Mouse (Mus musculus) cerebellum, adult 9-11 months (tissue): Measurements from ENCODE around the gene Apoa4.
A peak's percentile ranks its signal among the peaks of the same experiment; 100 is the strongest.

Source experiments
- DNase-seq: peaks from one replicate; pipeline ENCODE4 v3.0.0; 2022

The Apoa4 gene

DNA sequence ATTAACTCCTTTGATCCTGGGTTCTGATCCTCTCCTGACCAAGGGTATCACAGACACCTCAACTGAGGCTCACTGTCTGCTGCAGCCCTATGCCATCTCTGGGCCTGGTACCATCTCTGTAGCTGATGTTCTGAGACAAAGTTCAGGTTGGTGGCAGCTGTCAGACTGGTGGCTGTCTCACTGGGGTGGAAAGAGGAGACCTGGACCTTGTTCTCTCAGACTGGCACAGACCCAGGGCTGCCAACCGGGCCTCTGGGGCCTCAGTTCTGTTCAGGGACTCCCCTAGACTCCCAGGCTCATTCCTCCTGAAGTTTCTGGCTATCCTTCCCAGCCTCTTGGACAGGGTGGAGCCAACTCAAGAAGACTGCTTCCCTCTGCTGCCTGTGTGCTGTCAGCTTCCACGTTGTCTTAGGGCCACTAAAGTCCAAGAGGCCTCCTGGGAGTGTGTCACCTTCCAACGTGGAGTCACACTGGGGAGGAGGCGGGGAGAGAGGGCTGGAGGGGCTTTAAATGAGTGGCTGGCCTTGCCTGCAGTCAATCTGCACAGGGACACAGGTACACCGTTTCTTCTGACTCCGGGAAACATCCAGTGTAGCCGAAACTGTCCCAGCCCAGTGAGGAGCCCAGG is at the start of gene Apoa4:
Gene Apoa4 (plus strand): TSS at position 171 of the 628 bp plus-strand sequence.
- DNase-seq = no peak

DNA sequence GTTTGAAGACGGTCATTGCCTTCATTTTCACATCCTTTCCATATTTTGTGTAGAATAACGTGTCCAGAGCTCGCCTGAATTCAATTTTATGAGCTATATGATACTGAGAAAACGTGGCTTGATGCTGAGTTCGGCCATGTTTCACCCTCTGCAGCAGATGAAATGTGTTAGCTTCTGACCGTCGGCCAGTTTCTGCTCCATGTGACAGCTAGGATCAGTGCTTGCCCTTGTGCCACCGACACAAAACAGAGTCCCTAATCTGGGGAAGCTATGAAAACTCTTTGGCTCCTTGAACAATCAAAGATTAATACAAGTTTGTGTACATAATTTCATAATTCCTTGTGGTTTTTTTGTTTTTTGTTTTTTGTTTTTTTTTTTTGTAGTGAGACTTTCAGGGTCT is 49.3 kb upstream of the Apoa4 start:
- DNase-seq = no peak

DNA sequence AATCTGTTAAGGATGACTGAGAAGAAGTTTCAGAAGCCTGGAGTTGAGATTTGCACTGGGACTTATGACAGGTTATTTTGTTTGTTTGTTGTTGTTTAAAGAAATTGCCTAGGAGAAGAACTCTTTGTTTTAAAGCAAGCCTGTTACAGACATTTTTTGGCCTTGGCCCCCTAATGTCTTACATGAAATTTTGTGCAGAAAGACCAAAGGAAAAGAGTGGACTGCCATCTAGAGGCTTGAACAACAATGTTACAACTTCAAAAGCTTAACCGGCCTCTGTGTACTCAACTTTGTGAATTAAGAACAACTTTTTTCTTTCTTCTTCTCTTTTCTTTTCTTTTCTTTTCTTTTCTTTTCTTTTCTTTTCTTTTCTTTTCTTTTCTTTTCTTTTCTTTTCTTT is 48.9 kb upstream of the Apoa4 start:
- DNase-seq = no peak

DNA sequence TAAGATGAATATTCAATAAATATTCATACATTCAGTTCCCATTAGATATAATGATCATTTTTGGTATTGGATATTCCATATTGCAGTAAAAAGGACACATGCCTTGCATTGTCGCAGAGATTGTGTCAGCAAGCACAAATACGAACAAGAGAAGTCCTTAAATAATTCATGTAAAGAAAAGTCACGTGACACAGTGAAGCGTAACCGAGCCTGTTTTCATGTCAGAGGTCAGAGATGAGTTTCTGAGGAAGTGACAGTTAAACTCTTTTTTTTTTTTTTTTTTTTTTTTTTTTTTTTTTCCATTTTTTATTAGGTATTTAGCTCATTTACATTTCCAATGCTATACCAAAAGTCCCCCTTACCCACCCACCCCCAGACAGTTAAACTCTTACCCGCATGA is 47.9 kb upstream of the Apoa4 start:
- no peak for DNase-seq

DNA sequence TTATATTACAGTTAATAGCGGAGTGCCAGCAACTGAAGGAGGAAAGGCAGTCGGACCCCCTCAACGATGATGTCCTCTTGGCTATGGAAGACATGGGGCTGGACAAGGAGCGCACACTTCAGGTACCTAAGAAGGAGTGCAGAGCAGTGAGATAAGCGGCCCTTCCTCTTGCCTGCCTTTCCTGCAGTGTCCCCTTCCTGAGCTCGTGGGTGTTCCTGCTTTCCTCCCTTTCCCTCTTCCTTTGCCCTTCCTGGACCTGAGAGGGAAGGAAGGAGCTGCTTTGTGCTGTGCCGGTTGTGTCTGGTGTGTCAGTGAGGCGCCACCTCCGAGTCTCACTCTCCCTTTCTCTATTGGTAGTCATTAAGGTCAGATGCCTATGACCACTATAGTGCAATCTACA is 45.7 kb upstream of the Apoa4 start:
- DNase-seq = no peak

DNA sequence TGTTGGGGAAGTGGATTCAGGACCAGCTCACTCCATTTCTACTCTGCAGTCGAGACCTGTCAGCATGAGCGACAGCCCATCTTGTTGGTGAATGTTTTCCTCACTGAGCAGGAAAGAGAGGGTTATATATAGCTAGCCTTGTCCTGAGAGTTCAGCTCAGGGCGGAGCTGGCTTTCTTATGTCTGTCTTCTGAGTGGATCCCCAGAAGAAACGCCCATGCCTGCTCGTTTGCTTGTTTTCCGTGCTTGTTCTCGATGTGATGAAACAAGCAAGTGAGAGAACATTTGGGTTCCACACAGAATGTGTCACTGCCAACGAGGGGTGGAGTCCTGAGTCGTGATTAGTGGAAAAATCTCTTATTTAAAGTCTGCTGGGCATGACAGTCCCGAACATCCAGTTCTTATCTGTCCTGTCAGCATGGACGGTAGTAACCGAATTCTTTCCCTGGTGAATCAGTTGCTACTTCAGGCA is 43.8 kb upstream of the Apoa4 start:
- no peak for DNase-seq

DNA sequence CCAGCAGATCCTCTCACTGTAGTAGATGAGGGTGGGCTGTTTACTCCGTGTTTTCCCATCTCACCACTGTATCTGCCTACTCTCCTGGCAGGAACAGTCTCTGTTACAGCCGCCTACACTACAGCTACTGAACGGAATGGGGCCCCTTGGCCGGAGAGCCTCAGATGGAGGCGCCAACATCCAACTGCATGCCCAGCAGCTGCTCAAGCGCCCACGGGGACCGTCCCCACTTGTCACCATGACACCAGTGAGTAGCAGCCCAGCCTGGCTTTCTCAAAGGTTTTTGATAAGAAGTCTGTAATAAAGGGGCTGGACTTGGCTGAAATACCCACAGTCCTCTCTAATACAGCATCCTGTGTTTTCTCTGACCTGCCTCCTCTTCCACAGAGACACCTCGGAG is 42.0 kb upstream of the Apoa4 start:
- DNase-seq = no peak

DNA sequence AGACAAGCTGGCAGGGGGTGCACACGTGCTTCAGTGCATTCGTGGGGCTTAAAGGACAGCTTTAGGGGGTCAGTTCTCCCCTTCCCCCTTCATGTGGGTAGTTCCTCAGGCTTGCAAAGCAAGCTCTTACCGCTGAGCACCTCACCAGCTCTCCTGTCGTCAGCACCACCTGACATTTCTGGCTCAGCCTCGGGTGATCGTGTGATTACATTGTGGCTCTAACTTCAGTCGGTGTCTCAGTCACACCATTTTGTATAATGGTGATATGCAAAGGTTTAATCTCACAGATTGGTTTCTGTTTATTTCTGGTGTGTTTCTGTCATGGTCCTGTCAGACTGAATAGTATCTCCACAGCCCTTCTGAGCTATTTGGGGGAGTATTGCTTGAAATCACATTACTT is 41.6 kb upstream of the Apoa4 start:
- no peak for DNase-seq

DNA sequence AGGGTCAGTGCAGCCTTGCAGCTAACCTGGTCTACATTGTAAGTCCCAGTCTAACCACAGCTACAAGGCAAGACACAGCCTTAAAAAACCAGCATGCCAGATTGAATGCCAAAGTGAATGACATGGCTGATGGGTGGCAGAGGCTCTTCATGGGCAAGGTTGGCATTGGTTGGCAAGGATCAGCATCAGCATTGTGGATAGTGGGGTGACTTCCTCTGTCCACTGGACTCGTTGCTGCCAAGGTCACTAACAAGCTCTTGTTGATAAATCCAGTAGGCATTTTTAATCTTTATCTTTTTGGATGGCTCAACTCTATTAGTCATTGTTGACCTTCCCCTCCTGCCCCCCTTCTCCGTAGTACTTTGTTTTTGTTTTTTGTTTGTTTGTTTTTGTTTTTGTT is 40.9 kb upstream of the Apoa4 start:
- no peak for DNase-seq

DNA sequence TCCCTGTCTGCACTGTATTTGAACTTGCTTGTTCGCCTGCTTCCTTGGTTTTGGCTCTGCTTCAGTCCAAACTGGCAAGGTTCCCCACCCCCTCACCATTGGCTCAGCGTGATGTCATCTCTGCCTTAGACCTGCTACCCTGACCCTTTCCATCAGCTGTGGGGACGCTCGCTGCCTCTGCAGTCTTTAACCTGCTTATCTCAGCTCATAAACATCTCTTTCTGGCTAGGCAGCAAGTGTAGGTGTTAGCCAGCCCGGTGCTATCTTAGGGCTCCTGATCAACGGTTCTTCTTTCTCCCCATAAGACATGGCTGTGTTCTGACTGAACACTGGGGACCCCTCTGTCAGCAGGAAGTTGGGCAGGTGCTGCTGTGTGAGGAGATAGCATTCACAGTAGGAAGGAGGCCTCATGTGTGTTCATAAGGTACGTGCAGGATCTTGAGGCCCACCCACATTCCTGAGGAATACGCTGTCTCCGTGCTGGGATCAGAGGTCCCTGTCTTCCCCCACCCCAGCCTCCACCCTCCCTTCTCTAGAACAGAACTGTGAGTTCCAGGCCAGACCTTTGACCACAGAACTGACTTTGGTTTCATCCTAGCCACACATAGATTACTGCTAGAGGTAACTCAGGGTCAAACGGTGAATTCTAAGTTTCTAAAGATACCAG is 33.5 kb upstream of the Apoa4 start:
- DNase-seq = no peak

DNA sequence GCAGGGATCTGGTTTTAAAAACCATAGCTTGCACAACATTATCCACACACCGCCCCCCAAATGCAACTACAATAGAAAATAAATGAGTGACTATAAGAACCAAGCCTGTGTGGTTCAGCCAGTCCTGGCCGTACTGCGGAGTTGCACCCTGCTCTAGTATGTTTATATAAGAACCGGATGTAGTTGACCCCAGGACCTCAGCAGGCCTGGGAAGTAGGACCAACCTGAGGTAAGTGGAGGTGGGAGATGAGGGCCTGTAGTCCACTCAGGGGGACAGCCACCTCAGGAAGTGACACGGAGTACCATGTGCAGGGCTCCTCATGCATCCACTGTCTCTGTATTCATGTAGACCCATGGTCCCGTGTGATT is 33.0 kb upstream of the Apoa4 start:
- DNase-seq = no peak

DNA sequence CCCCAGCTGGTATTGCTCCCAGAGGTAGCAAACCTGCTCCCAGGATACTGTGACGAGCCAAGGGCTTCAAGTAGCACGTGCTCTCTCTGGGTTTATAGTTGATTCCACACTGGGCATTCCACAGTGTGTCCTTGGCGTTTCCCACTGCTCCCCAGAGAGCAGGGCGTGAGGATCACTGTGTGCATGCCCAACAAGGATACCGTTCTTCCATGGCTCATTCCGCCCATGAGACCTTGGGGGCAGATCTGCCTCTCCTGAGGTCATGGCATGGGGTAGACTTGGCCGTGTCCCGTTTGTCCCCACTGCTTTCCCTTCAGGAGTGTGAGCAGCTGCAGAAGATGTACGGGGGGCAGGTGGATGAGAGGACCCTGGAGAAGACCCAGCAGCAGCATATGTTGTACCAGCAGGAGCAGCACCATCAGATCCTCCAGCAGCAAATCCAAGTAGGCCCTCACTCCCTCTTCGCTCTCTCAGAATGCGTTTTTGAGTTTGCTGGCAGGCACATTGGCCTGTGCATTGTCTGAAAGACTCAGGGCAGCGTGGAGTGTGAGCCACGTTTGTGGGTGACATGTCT is 32.0 kb upstream of the Apoa4 start:
- DNase-seq = peak; percentile 69

DNA sequence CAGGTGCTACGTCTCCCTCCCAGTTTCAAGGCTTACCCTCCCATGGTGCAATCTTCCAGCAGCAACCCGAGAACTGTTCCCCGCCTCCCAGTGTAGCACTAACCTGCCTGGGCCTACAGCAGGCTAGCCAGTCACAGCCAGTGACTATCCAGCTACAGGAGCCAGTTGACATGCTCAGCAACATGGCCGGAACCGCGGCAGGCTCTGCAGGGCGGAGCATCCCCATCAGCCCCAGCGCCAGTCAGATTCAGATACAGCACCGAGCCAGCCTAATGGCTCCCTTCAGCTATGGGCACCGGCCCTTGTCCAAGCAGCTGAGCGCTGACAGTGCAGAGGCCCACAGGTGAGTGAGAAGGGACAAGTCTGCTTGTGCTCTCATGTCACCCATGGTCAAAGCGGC is 30.0 kb upstream of the Apoa4 start:
- no peak for DNase-seq

DNA sequence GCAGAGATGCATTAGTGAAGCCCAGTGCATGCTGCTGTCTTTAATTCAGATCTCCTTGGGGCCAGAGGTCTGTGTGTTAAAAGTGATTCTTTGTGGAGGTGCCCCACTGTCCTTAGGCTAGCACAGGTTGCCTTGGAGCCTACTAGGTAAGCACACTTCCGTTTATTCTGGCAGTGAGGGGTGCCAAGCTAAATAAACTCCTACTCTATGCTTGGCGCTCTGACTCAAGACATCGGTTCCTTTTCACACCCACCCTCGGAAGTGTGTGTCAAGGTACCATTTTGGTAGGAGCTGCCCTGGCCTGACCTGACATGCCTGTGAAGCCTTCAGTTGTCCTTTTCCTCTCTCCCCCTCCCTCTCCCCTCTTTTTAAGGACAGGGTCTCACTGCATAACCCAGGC is 26.2 kb upstream of the Apoa4 start:
- no peak for DNase-seq

DNA sequence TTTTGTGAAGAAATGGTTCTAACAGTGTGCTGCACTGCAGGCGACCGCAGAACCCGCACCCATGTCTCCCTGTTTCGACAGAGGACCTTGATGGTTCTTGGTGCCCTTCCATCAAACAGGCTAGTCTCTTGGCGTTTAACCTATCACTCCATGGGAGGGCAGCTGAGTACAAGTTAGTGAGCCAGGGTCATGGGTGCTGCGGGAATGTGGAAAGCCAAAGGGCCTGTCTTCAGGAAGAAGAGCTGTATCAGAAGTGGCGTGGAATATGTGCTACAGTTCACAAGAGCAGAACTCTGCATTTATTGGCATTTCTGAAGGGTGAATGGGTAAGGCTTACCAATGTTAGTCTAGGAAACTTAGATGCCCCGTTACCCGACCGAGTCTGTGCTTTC is 25.6 kb upstream of the Apoa4 start:
- no peak for DNase-seq

DNA sequence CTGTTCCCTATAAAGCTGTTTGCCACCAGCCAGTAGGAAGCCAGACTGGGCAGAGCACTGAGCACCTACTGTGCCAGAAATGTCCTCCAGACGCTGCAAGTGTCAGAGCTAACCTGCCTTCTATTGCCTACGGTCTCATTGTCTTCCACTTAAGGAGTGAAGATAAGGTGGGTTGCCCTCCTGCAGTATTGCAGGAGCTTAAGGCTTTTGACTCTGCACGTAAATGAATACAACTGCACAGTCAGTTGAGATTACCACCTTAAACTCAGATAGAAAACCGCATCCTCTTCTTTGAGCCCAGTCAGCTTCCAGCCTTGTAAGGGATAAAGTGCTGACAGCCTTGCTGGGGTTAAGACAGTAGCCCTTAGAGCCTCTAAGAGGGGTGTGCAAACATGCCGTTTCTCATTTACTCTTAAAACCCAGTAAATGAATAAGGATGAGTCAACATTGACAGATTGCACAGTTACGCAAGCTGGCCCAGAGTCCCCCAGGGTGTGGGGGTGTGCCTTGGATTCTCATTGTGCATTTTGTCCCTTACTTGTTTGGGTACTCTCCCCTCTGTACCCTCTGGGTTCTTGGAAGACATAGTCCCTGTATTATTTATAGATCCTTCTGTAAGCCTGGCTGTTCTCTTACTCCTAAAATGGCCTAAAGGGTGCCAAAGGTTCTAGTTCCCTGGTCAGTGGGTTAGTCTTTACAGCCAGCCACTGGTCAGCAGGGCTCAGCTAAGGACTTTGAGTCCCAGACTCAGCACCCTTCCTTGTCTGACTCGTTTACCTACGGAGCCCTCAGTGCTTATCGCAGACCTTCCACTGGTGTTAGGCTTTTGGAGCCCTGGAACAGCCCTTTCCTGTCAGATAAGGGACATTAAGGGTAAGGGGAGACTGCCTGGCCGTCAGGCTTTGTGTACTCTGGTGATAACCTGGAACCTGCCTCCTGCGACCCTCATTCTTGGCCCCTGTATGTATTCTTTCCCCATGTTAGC is 24.9 kb upstream of the Apoa4 start:
- DNase-seq = peak; percentile 63

DNA sequence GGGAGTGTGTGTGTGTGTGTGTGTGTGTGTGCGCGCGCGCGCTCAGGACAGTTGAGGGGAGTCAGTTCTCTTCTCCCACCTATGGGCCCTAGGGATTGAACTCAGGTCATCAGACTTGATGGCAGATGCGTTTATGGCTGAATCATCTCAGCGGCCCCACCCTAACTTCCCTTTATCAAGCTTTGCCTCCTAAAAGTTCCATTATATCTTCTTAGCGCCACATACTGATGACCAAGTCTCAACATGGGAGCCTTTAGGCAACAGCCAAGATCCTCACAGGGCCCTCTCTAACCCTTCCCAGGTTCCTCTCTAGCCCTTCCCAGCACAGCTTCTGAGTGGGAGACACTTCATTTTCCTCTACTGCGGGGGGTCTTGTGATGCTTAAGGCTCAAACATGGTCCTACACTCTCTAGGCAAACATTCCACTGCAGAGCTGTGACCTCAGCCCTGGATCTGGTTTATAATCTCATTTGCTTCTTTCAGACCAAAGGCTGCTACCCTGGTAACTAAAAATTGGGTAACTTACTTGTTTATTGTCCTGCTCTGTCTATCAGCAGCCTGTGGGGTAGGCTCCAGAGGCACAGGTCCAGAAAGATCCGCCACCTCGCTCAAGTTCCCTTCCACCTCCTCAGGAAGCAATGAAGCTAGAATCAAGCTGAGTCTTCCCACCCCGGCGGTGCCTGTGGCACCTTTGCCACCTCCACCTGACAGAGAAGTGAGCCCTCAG is 23.6 kb upstream of the Apoa4 start:
- no peak for DNase-seq

DNA sequence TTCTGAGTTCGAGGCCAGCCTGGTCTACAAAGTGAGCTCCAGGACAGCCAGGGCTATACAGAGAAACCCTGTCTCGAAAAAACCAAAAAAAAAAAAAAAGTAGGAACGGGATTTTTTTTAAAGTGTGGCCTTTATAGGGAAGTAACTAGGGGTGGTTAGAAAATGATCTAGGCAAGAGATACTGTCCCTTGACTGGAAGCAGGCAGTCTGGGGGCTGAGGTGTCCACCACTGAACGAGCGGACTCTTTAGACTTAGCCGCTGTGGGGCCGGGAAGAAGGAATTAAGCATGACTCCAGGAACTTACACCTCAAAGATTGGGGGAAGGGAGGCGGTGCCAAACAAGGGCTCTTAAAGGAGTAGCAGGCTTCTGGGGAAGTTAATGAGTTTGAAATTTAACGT is 22.3 kb upstream of the Apoa4 start:
- DNase-seq = no peak

DNA sequence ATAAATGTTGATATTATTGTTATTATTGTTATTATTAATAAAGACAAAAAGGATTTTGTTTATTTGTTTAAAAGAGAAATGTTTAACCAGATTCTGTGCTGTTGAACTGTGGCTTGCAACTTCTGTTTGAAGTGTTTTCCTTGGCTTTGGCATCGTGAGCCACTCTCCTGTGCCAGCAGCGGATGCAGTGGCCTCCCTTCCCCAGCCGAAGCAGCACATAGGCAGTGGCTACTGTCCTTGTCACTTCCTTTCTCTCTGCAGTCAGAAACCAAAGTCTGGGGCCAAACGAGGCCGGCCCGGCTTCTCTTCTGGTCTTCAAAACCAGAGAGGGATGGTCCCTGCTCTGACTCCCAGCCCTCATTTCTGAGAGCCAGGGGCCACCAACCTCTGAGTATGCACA is 17.4 kb upstream of the Apoa4 start:
- DNase-seq = no peak

DNA sequence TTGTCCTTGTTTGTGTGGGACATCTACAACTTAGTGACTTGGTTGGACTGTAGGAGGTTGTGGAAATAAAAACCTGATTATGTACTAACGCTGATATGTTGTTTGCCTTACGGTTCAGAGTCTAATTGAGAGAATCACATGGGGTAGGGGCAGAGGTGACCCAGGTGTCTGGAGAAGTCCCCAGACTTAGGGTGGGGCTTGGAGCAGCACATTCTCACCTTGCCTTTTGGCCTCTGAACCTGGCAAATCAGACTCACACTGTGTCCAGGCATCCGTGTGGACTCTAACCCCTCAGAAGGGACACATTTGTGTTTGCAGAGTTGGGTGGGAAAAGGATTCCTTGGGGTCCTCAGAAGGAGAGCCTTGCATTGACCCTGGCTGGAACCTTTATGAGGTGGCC is 16.4 kb upstream of the Apoa4 start:
- DNase-seq = no peak

DNA sequence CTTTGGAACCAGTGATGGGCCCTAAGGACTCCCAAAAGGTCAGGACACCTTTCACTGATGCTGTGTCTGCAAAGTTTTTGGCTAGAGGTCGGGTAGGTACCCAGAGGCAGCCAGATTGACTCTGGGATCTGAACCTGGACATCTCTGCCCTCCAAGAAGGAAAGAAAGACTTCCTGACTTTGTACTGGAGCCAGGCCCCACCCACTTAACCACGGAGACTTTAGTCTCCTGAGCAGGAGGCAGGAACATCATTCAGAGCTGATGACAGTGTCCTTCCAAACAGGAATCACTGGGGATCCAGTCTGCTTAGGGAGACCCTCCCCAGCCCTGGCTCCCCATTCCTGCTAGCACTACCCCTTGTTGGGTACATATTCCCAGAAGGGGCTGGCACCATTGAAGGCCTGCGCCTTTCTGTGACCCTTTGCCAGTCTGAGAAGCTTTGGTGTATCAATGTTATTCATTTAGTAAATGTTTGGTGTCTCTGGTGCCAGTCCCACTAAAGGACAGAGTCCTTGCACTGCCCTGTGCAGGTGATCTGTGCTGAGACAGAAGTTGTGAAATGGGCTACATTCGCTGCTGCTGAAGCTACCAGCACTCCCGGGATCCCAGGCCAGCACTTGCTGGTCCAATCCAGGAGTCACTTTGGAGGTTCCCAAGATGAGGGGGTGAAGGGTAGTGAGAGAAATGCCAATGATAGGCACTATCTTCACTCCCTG is 15.4 kb upstream of the Apoa4 start:
- DNase-seq = no peak

DNA sequence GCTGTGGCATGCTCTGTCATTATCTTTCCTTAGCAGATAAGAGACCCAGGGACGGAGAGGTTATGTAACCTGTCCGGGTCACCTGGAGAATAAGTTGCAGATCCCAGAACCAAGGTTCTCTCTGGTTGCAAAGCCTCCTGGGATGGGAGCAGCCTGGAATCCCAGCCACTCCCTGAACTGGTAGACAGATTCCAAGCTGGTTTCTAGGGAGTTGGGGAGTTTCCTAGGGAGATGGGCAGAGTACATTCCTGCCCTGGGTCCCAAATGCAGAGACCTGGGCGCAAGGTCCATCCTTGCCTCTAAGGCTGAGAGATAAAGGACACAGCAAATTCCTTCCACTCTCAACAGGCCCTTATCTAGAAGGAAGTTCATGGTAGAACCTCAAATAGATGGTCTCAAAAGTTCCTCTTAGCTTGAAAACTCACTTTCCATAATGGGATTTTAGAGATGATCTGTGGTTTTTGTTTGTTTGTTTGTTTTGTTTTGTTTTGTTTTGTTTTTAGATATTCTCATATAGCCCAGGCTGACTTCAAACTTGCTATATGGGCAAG is 13.4 kb upstream of the Apoa4 start:
- no peak for DNase-seq
